In genomic region chr10:4432996-4433755, GRCm38 (mm10) we compare ENCODE assay signal across 7 mouse cellular contexts. TPM values are rescaled to one million over a fixed set of nuclear protein-coding genes. Genes with fewer than 3 reads are reported as not detected.
DNase-seq lines count a peak whose midpoint lies in the region; ATAC-seq and TF ChIP-seq lines count a peak whose summit lies in the region.

No protein-coding gene starts in this region.

- no peaks in the 10 kb centered on the region for H3K4me1 ChIP-seq in embryonic facial prominence, embryonic 11.5 days (ENCODE audit: control insufficient read depth, insufficient read depth, low read length)
- H3K4me1 ChIP-seq in lung, postnatal 0 days (ENCODE audit: insufficient read depth, low read depth, low read length) = peaks cover 8% of the 10 kb centered on the region; the same call in 1 of the 2 replicates

- 11% methylated on average over 19 of the region's 19 CpGs for WGBS in embryonic facial prominence, embryonic 11.5 days
- WGBS in lung, postnatal 0 days = 7% methylated on average over 19 of the region's 19 CpGs

- H3K27ac ChIP-seq in embryonic facial prominence, embryonic 11.5 days (replicated peaks; ENCODE audit: low read depth, low read length) = peak overlapping the region; percentile 62
- H3K27ac ChIP-seq in lung, postnatal 0 days (ENCODE audit: low read length) = peak overlapping the region; percentile 92

- TF ChIP-seq EP300 in lung, postnatal 0 days (IDR thresholded peaks at IDR 0.05) = no peak

- H3K36me3 ChIP-seq in embryonic facial prominence, embryonic 11.5 days (replicated peaks; ENCODE audit: control insufficient read depth, insufficient read depth, low read depth, low read length) = no peaks in the 10 kb centered on the region; the same call in 1 of the 2 replicates
- no peaks in the 10 kb centered on the region for H3K36me3 ChIP-seq in lung, postnatal 0 days (ENCODE audit: insufficient read depth, low read length)

- H3K9me3 ChIP-seq in embryonic facial prominence, embryonic 11.5 days (replicated peaks; ENCODE audit: control insufficient read depth, low read length) = no peaks in the 10 kb centered on the region
- no peaks in the 10 kb centered on the region for H3K9me3 ChIP-seq in lung, postnatal 0 days (ENCODE audit: low read length)

- peak overlapping the region; percentile 53 for H3K4me2 ChIP-seq in embryonic facial prominence, embryonic 11.5 days (ENCODE audit: low read depth, low read length)
- H3K4me2 ChIP-seq in lung, postnatal 0 days (replicated peaks; ENCODE audit: low read depth, low read length) = peak overlapping the region; percentile 63

- H3K4me3 ChIP-seq in embryonic facial prominence, embryonic 11.5 days (ENCODE audit: low read depth, low read length) = peak overlapping the region; percentile 67
- H3K4me3 ChIP-seq in lung, postnatal 0 days (ENCODE audit: low read depth, low read length) = peak overlapping the region; percentile 57

- no peak for ATAC-seq in embryonic facial prominence, embryonic 11.5 days (replicated peaks; ENCODE audit: insufficient number of reproducible peaks, low FRiP score, low TSS enrichment, low read depth)
- no peak for ATAC-seq in lung, postnatal 0 days

- peak overlapping the region; percentile 74 for H3K9ac ChIP-seq in embryonic facial prominence, embryonic 11.5 days (replicated peaks; ENCODE audit: low read length)
- H3K9ac ChIP-seq in lung, postnatal 0 days (replicated peaks; ENCODE audit: low read depth) = peak overlapping the region; percentile 64

- no peaks in the 10 kb centered on the region for H3K27me3 ChIP-seq in embryonic facial prominence, embryonic 11.5 days (ENCODE audit: control insufficient read depth, insufficient read depth, low read length)
- H3K27me3 ChIP-seq in lung, postnatal 0 days (replicated peaks; ENCODE audit: insufficient read depth, low read length) = no peaks in the 10 kb centered on the region

- peak; percentile 54 for TF ChIP-seq CTCF in lung, postnatal 0 days (IDR thresholded peaks at IDR 0.05)

- peak; percentile 76 for DNase-seq in 3T3-L1 (ENCODE audit: low read depth, low spot score)
- DNase-seq in B cell, adult 2 months = peak; percentile 12 to 17
- peak; percentile 61 for DNase-seq in embryonic facial prominence, embryonic 11.5 days (ENCODE audit: low spot score)
- DNase-seq in hindlimb bud, embryonic 11.5 days (ENCODE audit: extremely low spot score, low read depth, low spot score) = peak; percentile 16
- DNase-seq in lung, postnatal 0 days (ENCODE audit: low spot score) = peak; percentile 67
- no peak for DNase-seq in ovary, postnatal 36 days (ENCODE audit: low spot score)
- DNase-seq in spleen, adult 12 weeks (ENCODE audit: low spot score) = no peak

RNA-seq across cellular contexts. Expression of gene Armt1, which starts 0.9 kb away (rescaled TPM):
- polyA plus RNA-seq in embryonic facial prominence, embryonic 11.5 days (2014; fragmentation: Nextera tagmentation; extraction: Ambion mirVana) = 25.5 and 29.3 TPM in 2 replicates
- 9.0 and 10.2 TPM in 2 replicates for polyA plus RNA-seq in lung, postnatal 0 days (2015; fragmentation: Nextera tagmentation; extraction: Ambion mirVana)

RNA-seq across cellular contexts. Expression of gene Rmnd1, which starts 1.0 kb away (rescaled TPM):
- polyA plus RNA-seq in embryonic facial prominence, embryonic 11.5 days (2014; fragmentation: Nextera tagmentation; extraction: Ambion mirVana) = 52.7 and 53.0 TPM in 2 replicates
- polyA plus RNA-seq in lung, postnatal 0 days (2015; fragmentation: Nextera tagmentation; extraction: Ambion mirVana) = 16.5 and 17.9 TPM in 2 replicates

RNA-seq across cellular contexts. Expression of gene Zbtb2, which starts 45.3 kb away (rescaled TPM):
- polyA plus RNA-seq in embryonic facial prominence, embryonic 11.5 days (2014; fragmentation: Nextera tagmentation; extraction: Ambion mirVana) = 20.3 and 23.3 TPM in 2 replicates
- polyA plus RNA-seq in lung, postnatal 0 days (2015; fragmentation: Nextera tagmentation; extraction: Ambion mirVana) = 9.2 and 9.4 TPM in 2 replicates

RNA-seq across cellular contexts. Expression of gene Ccdc170, which starts 49.1 kb away (rescaled TPM):
- 0.06 and 0.15 TPM in 2 replicates for polyA plus RNA-seq in embryonic facial prominence, embryonic 11.5 days (2014; fragmentation: Nextera tagmentation; extraction: Ambion mirVana)
- polyA plus RNA-seq in lung, postnatal 0 days (2015; fragmentation: Nextera tagmentation; extraction: Ambion mirVana) = 2.1 and 2.6 TPM in 2 replicates

Comparison
In these comparisons a context has a peak if more than half of its experiments do, and no peak if none do; other contexts are left out.
1. DNase-seq: peak in 3T3-L1 (single experiment), B cell, adult 2 months (2 of 2), embryonic facial prominence, embryonic 11.5 days (single experiment), hindlimb bud, embryonic 11.5 days (single experiment) and lung, postnatal 0 days (single experiment); none in ovary, postnatal 36 days (single experiment) and spleen, adult 12 weeks (single experiment).